22 mouse cellular contexts compared by ENCODE assay signal in the genomic region with DNA sequence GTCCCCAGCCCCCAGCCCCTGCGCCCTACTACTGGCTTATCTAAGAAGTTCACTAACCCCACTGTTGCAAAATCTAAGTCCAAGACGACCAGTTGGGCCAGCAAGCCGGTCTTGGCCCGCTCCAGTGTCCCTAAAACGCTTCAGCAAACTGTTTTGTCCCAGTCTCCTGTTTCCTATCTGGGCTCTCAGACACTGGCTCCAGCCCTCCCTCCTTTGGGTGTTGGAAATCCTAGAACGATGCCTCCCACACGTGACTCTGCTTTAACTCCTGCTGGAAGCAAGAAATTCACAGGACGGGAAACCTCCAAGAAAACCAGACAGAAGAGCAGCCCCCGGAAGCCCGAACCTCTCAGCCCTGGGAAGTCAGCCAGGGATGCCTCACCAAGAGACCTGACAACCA. TPM values are rescaled to one million over a fixed set of nuclear protein-coding genes. Genes with fewer than 3 reads are reported as not detected.
DNase-seq lines count a peak whose midpoint lies in the region; ATAC-seq and TF ChIP-seq lines count a peak whose summit lies in the region.
"Had no signal": no experiment of that assay in that cellular context is flagged by ENCODE, and none has a peak within 500 bp of the region (broad histone marks: within the 10 kb centered on the region; RNA-seq: fewer than 3 reads in every experiment).

No protein-coding gene starts in this region.

- peaks cover 69% of the 10 kb centered on the region for H3K4me1 ChIP-seq in embryonic facial prominence, embryonic 15.5 days
- H3K4me1 ChIP-seq in embryonic facial prominence, embryonic 10.5 days: peaks cover 33% of the 10 kb centered on the region
- H3K4me1 ChIP-seq in kidney, adult 2 months (ENCODE audit: control insufficient read depth, insufficient read depth, low read length): peaks cover 42% of the 10 kb centered on the region
- H3K4me1 ChIP-seq in lung, embryonic 14.5 days (ENCODE audit: insufficient read depth): peaks cover 8% of the 10 kb centered on the region; the same call in 1 of the 2 replicates
- H3K4me1 ChIP-seq in lung, adult 2 months (ENCODE audit: control insufficient read depth, insufficient read depth, low read length): no peaks in the 10 kb centered on the region
- peaks cover 81% of the 10 kb centered on the region for H3K4me1 ChIP-seq in limb, embryonic 15.5 days
- H3K4me1 ChIP-seq in hindbrain, embryonic 12.5 days: peaks cover 25% of the 10 kb centered on the region
- H3K4me1 ChIP-seq: liver, embryonic 15.5 days had no signal

- no peak overlapping the region for H3K4me3 ChIP-seq in embryonic facial prominence, embryonic 15.5 days (replicated peaks)
- H3K4me3 ChIP-seq in embryonic facial prominence, embryonic 10.5 days: no peak overlapping the region
- no peak overlapping the region for H3K4me3 ChIP-seq in kidney, adult 2 months (ENCODE audit: insufficient read depth, low read depth, low read length)
- no peak overlapping the region for H3K4me3 ChIP-seq in lung, embryonic 14.5 days (ENCODE audit: low read depth, low read length)
- no peak overlapping the region for H3K4me3 ChIP-seq in lung, adult 2 months (replicated peaks; ENCODE audit: extremely low read depth, low read depth, low read length)
- H3K4me3 ChIP-seq in limb, embryonic 15.5 days: no peak overlapping the region
- H3K4me3 ChIP-seq in hindbrain, embryonic 12.5 days: no peak overlapping the region
- H3K4me3 ChIP-seq: heart, adult 2 months; liver, embryonic 15.5 days; midbrain, embryonic 12.5 days had no signal

- no peaks in the 10 kb centered on the region for H3K27me3 ChIP-seq in embryonic facial prominence, embryonic 15.5 days
- no peaks in the 10 kb centered on the region for H3K27me3 ChIP-seq in embryonic facial prominence, embryonic 10.5 days (replicated peaks; ENCODE audit: low read depth, poor library complexity, severe bottlenecking)
- H3K27me3 ChIP-seq in kidney, adult 2 months (replicated peaks; ENCODE audit: control insufficient read depth, insufficient read depth, low read length): no peaks in the 10 kb centered on the region
- H3K27me3 ChIP-seq in lung, embryonic 14.5 days (ENCODE audit: insufficient read depth, low read length): no peaks in the 10 kb centered on the region
- H3K27me3 ChIP-seq in limb, embryonic 15.5 days: no peaks in the 10 kb centered on the region
- no peaks in the 10 kb centered on the region for H3K27me3 ChIP-seq in hindbrain, embryonic 12.5 days
- H3K27me3 ChIP-seq: liver, embryonic 15.5 days; midbrain, embryonic 12.5 days had no signal

- H3K4me2 ChIP-seq in embryonic facial prominence, embryonic 15.5 days (replicated peaks): no peak overlapping the region
- no peak overlapping the region for H3K4me2 ChIP-seq in lung, embryonic 14.5 days
- H3K4me2 ChIP-seq in limb, embryonic 15.5 days: no peak overlapping the region
- H3K4me2 ChIP-seq in hindbrain, embryonic 12.5 days (replicated peaks): no peak overlapping the region
- H3K4me2 ChIP-seq: hindbrain, embryonic 14.5 days; liver, embryonic 15.5 days; midbrain, embryonic 12.5 days had no signal

- no peak for TF ChIP-seq CTCF in kidney, adult 2 months (conservative IDR thresholded peaks at IDR 0.05; ENCODE audit: insufficient read depth, insufficient read length, low read depth, low read length)
- TF ChIP-seq CTCF in lung, embryonic 14.5 days (IDR thresholded peaks at IDR 0.05; ENCODE audit: low read depth): no peak
- TF ChIP-seq CTCF in lung, adult 2 months (IDR thresholded peaks at IDR 0.05; ENCODE audit: insufficient read depth, low read length): no peak

- no peak for TF ChIP-seq POLR2A in kidney, adult 2 months (IDR thresholded peaks at IDR 0.05; ENCODE audit: low read depth, low read length)
- TF ChIP-seq POLR2A in lung, adult 2 months (IDR thresholded peaks at IDR 0.05; ENCODE audit: borderline replicate concordance, extremely low read depth, low read depth, low read length): no peak

- 79% methylated on average over 10 of the region's 10 CpGs for WGBS in embryonic facial prominence, embryonic 15.5 days
- 87% methylated on average over 10 of the region's 10 CpGs for WGBS in embryonic facial prominence, embryonic 10.5 days
- WGBS in kidney, adult 2 months: 68% methylated on average over 10 of the region's 10 CpGs
- 73% methylated on average over 10 of the region's 10 CpGs for WGBS in lung, embryonic 14.5 days
- 70% methylated on average over 10 of the region's 10 CpGs for WGBS in lung, adult 2 months
- 69% methylated on average over 10 of the region's 10 CpGs for WGBS in limb, embryonic 15.5 days
- WGBS in hindbrain, embryonic 12.5 days: 85% methylated on average over 10 of the region's 10 CpGs

- H3K9me3 ChIP-seq in embryonic facial prominence, embryonic 15.5 days (replicated peaks): no peaks in the 10 kb centered on the region
- no peaks in the 10 kb centered on the region for H3K9me3 ChIP-seq in embryonic facial prominence, embryonic 10.5 days
- H3K9me3 ChIP-seq in lung, embryonic 14.5 days (ENCODE audit: low read depth, low read length): no peaks in the 10 kb centered on the region
- H3K9me3 ChIP-seq in limb, embryonic 15.5 days: no peaks in the 10 kb centered on the region
- no peaks in the 10 kb centered on the region for H3K9me3 ChIP-seq in hindbrain, embryonic 12.5 days (replicated peaks)
- H3K9me3 ChIP-seq: liver, embryonic 15.5 days; midbrain, embryonic 12.5 days had no signal

- no peak for ATAC-seq in embryonic facial prominence, embryonic 15.5 days (ENCODE audit: insufficient number of reproducible peaks, low FRiP score, low TSS enrichment, low read depth)
- ATAC-seq in lung, embryonic 14.5 days (ENCODE audit: insufficient read depth): no peak
- no peak for ATAC-seq in limb, embryonic 15.5 days (ENCODE audit: insufficient number of reproducible peaks, low FRiP score, low TSS enrichment, low read depth)
- ATAC-seq in hindbrain, embryonic 12.5 days (ENCODE audit: low FRiP score): no peak

- H3K9ac ChIP-seq in embryonic facial prominence, embryonic 15.5 days: no peak overlapping the region
- no peak overlapping the region for H3K9ac ChIP-seq in lung, embryonic 14.5 days
- H3K9ac ChIP-seq in limb, embryonic 15.5 days: no peak overlapping the region
- H3K9ac ChIP-seq in hindbrain, embryonic 12.5 days: no peak overlapping the region
- H3K9ac ChIP-seq: hindbrain, embryonic 14.5 days; liver, embryonic 15.5 days; midbrain, embryonic 12.5 days had no signal

- H3K27ac ChIP-seq in embryonic facial prominence, embryonic 15.5 days (replicated peaks): peak overlapping the region; percentile 44; the same call in 1 of the 2 replicates
- H3K27ac ChIP-seq in embryonic facial prominence, embryonic 10.5 days (replicated peaks): no peak overlapping the region
- H3K27ac ChIP-seq in kidney, adult 2 months (ENCODE audit: insufficient read depth, low read depth, low read length): no peak overlapping the region
- peak overlapping the region; percentile 80; the same call in 1 of the 2 replicates for H3K27ac ChIP-seq in lung, embryonic 14.5 days (ENCODE audit: low read depth)
- H3K27ac ChIP-seq in limb, embryonic 15.5 days: peak overlapping the region; percentile 81; the same call in 1 of the 2 replicates
- H3K27ac ChIP-seq in hindbrain, embryonic 12.5 days: no peak overlapping the region
- H3K27ac ChIP-seq: heart, adult 2 months; hindbrain, embryonic 14.5 days; liver, embryonic 15.5 days; midbrain, embryonic 12.5 days had no signal

- no peak for DNase-seq in embryonic facial prominence, embryonic 10.5 days (ENCODE audit: low spot score)
- DNase-seq in kidney, adult 2 months: peak; percentile 25
- no peak for DNase-seq in kidney, adult 18-20 months
- DNase-seq in lung, embryonic 14.5 days: no peak
- DNase-seq in lung, adult 2 months: no peak
- DNase-seq: adrenal gland, adult 2 months; cerebellum, adult 2 months; cerebellum, postnatal 36 days; gastrocnemius, postnatal 10 days; heart, adult 2 months; retina, postnatal 1 day; thymus, postnatal 14 days had no signal

- H3K36me3 ChIP-seq in embryonic facial prominence, embryonic 15.5 days: peaks cover 31% of the 10 kb centered on the region
- H3K36me3 ChIP-seq in embryonic facial prominence, embryonic 10.5 days (replicated peaks): peaks cover 41% of the 10 kb centered on the region
- no peaks in the 10 kb centered on the region for H3K36me3 ChIP-seq in kidney, adult 2 months (ENCODE audit: control insufficient read depth, insufficient read depth, low read length)
- H3K36me3 ChIP-seq in lung, embryonic 14.5 days (ENCODE audit: insufficient read depth): peaks cover 75% of the 10 kb centered on the region
- H3K36me3 ChIP-seq in limb, embryonic 15.5 days: peaks cover 53% of the 10 kb centered on the region
- H3K36me3 ChIP-seq in hindbrain, embryonic 12.5 days: no peaks in the 10 kb centered on the region
- H3K36me3 ChIP-seq: liver, embryonic 15.5 days; midbrain, embryonic 12.5 days had no signal

RNA-seq across cellular contexts. Expression of a gene that starts 11.6 kb away (rescaled TPM):
- 19.1 and 22.3 TPM in 2 replicates for polyA plus RNA-seq in embryonic facial prominence, embryonic 15.5 days (2015; fragmentation: Nextera tagmentation; extraction: Ambion mirVana)
- 4.3 and 5.3 TPM in 2 replicates for polyA plus RNA-seq in embryonic facial prominence, embryonic 10.5 days (2016; fragmentation: Nextera tagmentation; extraction: Ambion mirVana)
- polyA plus RNA-seq in kidney, adult 2 months (2012; rRNA removed): 23.1 and 31.7 TPM in 2 replicates
- polyA plus RNA-seq in lung, embryonic 14.5 days (2014; fragmentation: Nextera tagmentation; extraction: Ambion mirVana): 23.1 and 25.8 TPM in 2 replicates
- 11.2 and 11.5 TPM in 2 replicates for polyA plus RNA-seq in lung, adult 2 months (2012; rRNA removed)
- polyA plus RNA-seq in limb, embryonic 15.5 days (2015; fragmentation: Nextera tagmentation; extraction: Ambion mirVana): 25.5 and 32.6 TPM in 2 replicates
- 10.5 and 11.5 TPM in 2 replicates for polyA plus RNA-seq in hindbrain, embryonic 12.5 days (2016; fragmentation: Nextera tagmentation; extraction: Ambion mirVana)

RNA-seq across cellular contexts. Expression of a gene that starts 53.4 kb away (rescaled TPM):
- polyA plus RNA-seq in embryonic facial prominence, embryonic 15.5 days (2015; fragmentation: Nextera tagmentation; extraction: Ambion mirVana): not detected in 2 replicates
- not detected in 2 replicates for polyA plus RNA-seq in embryonic facial prominence, embryonic 10.5 days (2016; fragmentation: Nextera tagmentation; extraction: Ambion mirVana)
- polyA plus RNA-seq in kidney, adult 2 months (2012; rRNA removed): 187 and 263 TPM in 2 replicates
- 8.9 and 11.8 TPM in 2 replicates for polyA plus RNA-seq in lung, embryonic 14.5 days (2014; fragmentation: Nextera tagmentation; extraction: Ambion mirVana)
- polyA plus RNA-seq in lung, adult 2 months (2012; rRNA removed): 0.11 TPM in 1 of 2 replicates, not detected in the other
- 0.22 and 0.42 TPM in 2 replicates for polyA plus RNA-seq in limb, embryonic 15.5 days (2015; fragmentation: Nextera tagmentation; extraction: Ambion mirVana)
- 0.27 TPM in 1 of 2 replicates, not detected in the other for polyA plus RNA-seq in hindbrain, embryonic 12.5 days (2016; fragmentation: Nextera tagmentation; extraction: Ambion mirVana)
- polyA plus RNA-seq: adrenal gland, adult 2 months; cerebellum, adult 2 months; forebrain, embryonic 11.5 days; frontal cortex, adult 2 months; heart, adult 2 months; heart, postnatal 0 days; midbrain, embryonic 12.5 days; neural tube, embryonic 11.5 days had no signal

Comparison
In these comparisons a context has a peak if more than half of its experiments do, and no peak if none do; other contexts are left out.
1. H3K27ac ChIP-seq: peak in embryonic facial prominence, embryonic 15.5 days (single experiment), lung, embryonic 14.5 days (single experiment) and limb, embryonic 15.5 days (single experiment); none in embryonic facial prominence, embryonic 10.5 days (single experiment), kidney, adult 2 months (single experiment) and hindbrain, embryonic 12.5 days (single experiment).
2. RNA of a gene that starts 53.4 kb away (polyA plus RNA-seq): 187 to 263 TPM in kidney, adult 2 months; 8.9 to 11.8 TPM in lung, embryonic 14.5 days, 0.22 to 0.42 TPM in limb, embryonic 15.5 days, 0.27 TPM in hindbrain, embryonic 12.5 days, 0.11 TPM in lung, adult 2 months, not detected in embryonic facial prominence, embryonic 15.5 days and not detected in embryonic facial prominence, embryonic 10.5 days; every median in the first group is over 10 times any median in the second.